Mouse (Mus musculus): Measurements from ENCODE around the gene Spin1. TPM values are rescaled to one million over a fixed set of nuclear protein-coding genes. Genes with fewer than 3 reads are reported as not detected.
A peak's percentile ranks its signal among the peaks of the same experiment; 100 is the strongest.
"Not testable (repeated sequence)": the region's sequence is repeated elsewhere in the genome, so short reads cannot be mapped to it uniquely, and the experiment has no call there.

Gene Spin1
- total RNA-seq, 2 experiments from 2014 or later: 168 to 175 TPM

- no peak for DNase-seq (ENCODE audit: low spot score in 2 of 2)
Measured at GRCm38 (mm10) chr13:51094323-51095195, 6.1 kb upstream of the Spin1 start.

- no peak for DNase-seq (ENCODE audit: low spot score in 2 of 2)
Measured at GRCm38 (mm10) chr13:51095196-51095715, 5.4 kb upstream of the Spin1 start.

- DNase-seq (ENCODE audit: low spot score in 2 of 2): no peak
Measured at GRCm38 (mm10) chr13:51096644-51097043, 4.0 kb upstream of the Spin1 start.

GRCm38 (mm10) chr13:51099560-51100232 lies 984 bp upstream of the Spin1 start:
- DNase-seq (ENCODE audit: low spot score in 2 of 2): peak in 1 of 2 experiments; percentile 39

- DNase-seq (ENCODE audit: low spot score in 2 of 2): peak; percentile 48 to 62
Measured at GRCm38 (mm10) chr13:51101016-51101776, 516 bp downstream of the Spin1 start.

- DNase-seq (ENCODE audit: low spot score in 2 of 2): no peak
Measured at GRCm38 (mm10) chr13:51101777-51102132, 1.1 kb downstream of the Spin1 start.

GRCm38 (mm10) chr13:51103111-51103725 lies 2.5 kb downstream of the Spin1 start:
- DNase-seq (ENCODE audit: low spot score in 2 of 2): no peak

GRCm38 (mm10) chr13:51103861-51104650 lies 3.4 kb downstream of the Spin1 start:
- no peak for DNase-seq (ENCODE audit: low spot score in 2 of 2)

- DNase-seq (ENCODE audit: low spot score in 2 of 2): no peak
Measured at GRCm38 (mm10) chr13:51105861-51106655, 5.4 kb downstream of the Spin1 start.

GRCm38 (mm10) chr13:51106816-51107215 lies 6.1 kb downstream of the Spin1 start:
- DNase-seq (ENCODE audit: low spot score in 2 of 2): no peak

GRCm38 (mm10) chr13:51109517-51109916 lies 8.8 kb downstream of the Spin1 start:
- no peak for DNase-seq (ENCODE audit: low spot score in 2 of 2)

- DNase-seq (ENCODE audit: low spot score in 2 of 2): not testable (repeated sequence)
Measured at GRCm38 (mm10) chr13:51114398-51114797, 13.7 kb downstream of the Spin1 start.

- DNase-seq (ENCODE audit: low spot score in 2 of 2): no peak
Measured at GRCm38 (mm10) chr13:51115762-51116161, 15.1 kb downstream of the Spin1 start.

GRCm38 (mm10) chr13:51120734-51121133 lies 20.1 kb downstream of the Spin1 start:
- no peak for DNase-seq (ENCODE audit: low spot score in 2 of 2)

GRCm38 (mm10) chr13:51121966-51122365 lies 21.3 kb downstream of the Spin1 start:
- no peak for DNase-seq (ENCODE audit: low spot score in 2 of 2)

- DNase-seq (ENCODE audit: low spot score in 2 of 2): no peak
Measured at GRCm38 (mm10) chr13:51122771-51123170, 22.1 kb downstream of the Spin1 start.

- DNase-seq (ENCODE audit: low spot score in 2 of 2): no peak
Measured at GRCm38 (mm10) chr13:51125357-51125756, 24.7 kb downstream of the Spin1 start.

GRCm38 (mm10) chr13:51127906-51128305 lies 27.2 kb downstream of the Spin1 start:
- DNase-seq (ENCODE audit: low spot score in 2 of 2): no peak

GRCm38 (mm10) chr13:51128417-51128816 lies 27.7 kb downstream of the Spin1 start:
- DNase-seq (ENCODE audit: low spot score in 2 of 2): no peak
